Comparison of ENCODE assay signal across 9 mouse cellular contexts in genomic region chr5:111639476-111640287, GRCm38 (mm10).
A peak's percentile ranks its signal among the peaks of the same experiment; 100 is the strongest.
DNase-seq lines count a peak whose midpoint lies in the region; ATAC-seq and TF ChIP-seq lines count a peak whose summit lies in the region.
"Had no signal": no experiment of that assay in that cellular context is flagged by ENCODE, and none has a peak within 500 bp of the region (broad histone marks: within the 10 kb centered on the region; RNA-seq: fewer than 3 reads in every experiment).

No protein-coding gene starts in this region.

- TF ChIP-seq CTCF in midbrain, postnatal 0 days (IDR thresholded peaks at IDR 0.05), result no peak

- no peak for ATAC-seq in kidney, embryonic 15.5 days (replicated peaks; ENCODE audit: low FRiP score)
- ATAC-seq in intestine, embryonic 14.5 days (replicated peaks; ENCODE audit: low FRiP score, low TSS enrichment, low read depth), result 0 out of 2 replicates have a peak, but pooled peaks have one; percentile 11
- ATAC-seq in midbrain, postnatal 0 days (ENCODE audit: low FRiP score), result no peak
- ATAC-seq in CD4-positive, CD25-positive, alpha-beta regulatory T cell, adult 4 months, result no peak
- no peak for ATAC-seq in megakaryocyte-erythroid progenitor cell, adult 5-6 weeks (replicated peaks; ENCODE audit: low FRiP score, low TSS enrichment, poor library complexity, severe bottlenecking)

- peak overlapping the region; percentile 47 for H3K4me2 ChIP-seq in kidney, embryonic 15.5 days
- peak overlapping the region; percentile 45 for H3K4me2 ChIP-seq in intestine, embryonic 14.5 days (ENCODE audit: low read length)
- H3K4me2 ChIP-seq in midbrain, postnatal 0 days (ENCODE audit: low read depth, low read length, poor library complexity, severe bottlenecking), result peak overlapping the region; percentile 20; the same call in 1 of the 2 replicates

- no peak overlapping the region for H3K9ac ChIP-seq in kidney, embryonic 15.5 days
- peak overlapping the region; percentile 1; the same call in 1 of the 2 replicates for H3K9ac ChIP-seq in intestine, embryonic 14.5 days (ENCODE audit: low read length)
- H3K9ac ChIP-seq in midbrain, postnatal 0 days (replicated peaks; ENCODE audit: low read length, poor library complexity, severe bottlenecking), result no peak overlapping the region

- DNase-seq in kidney, adult 8-10 months, result no peak
- DNase-seq in forebrain, embryonic 10.5 days (ENCODE audit: extremely low spot score, low spot score), result no peak
- no peak for DNase-seq in intestine, embryonic 14.5 days (ENCODE audit: low spot score)
- no peak for DNase-seq in midbrain, postnatal 0 days (ENCODE audit: low spot score)
- no peak for DNase-seq in layer of hippocampus, postnatal 10 days (ENCODE audit: low spot score in 2 of 2)

- no peaks in the 10 kb centered on the region for H3K9me3 ChIP-seq in kidney, embryonic 15.5 days (replicated peaks)
- H3K9me3 ChIP-seq in forebrain, embryonic 10.5 days, result peaks cover 3% of the 10 kb centered on the region; the same call in 1 of the 2 replicates
- H3K9me3 ChIP-seq in intestine, embryonic 14.5 days (ENCODE audit: control insufficient read depth, low read length), result no peaks in the 10 kb centered on the region
- no peaks in the 10 kb centered on the region for H3K9me3 ChIP-seq in midbrain, postnatal 0 days (ENCODE audit: low read length)

- H3K4me1 ChIP-seq in kidney, embryonic 15.5 days, result peaks cover 28% of the 10 kb centered on the region
- peaks cover 52% of the 10 kb centered on the region for H3K4me1 ChIP-seq in forebrain, embryonic 10.5 days
- peaks cover 14% of the 10 kb centered on the region for H3K4me1 ChIP-seq in intestine, embryonic 14.5 days (replicated peaks; ENCODE audit: control insufficient read depth, insufficient read depth, low read length)
- peaks cover 16% of the 10 kb centered on the region; the same call in 1 of the 2 replicates for H3K4me1 ChIP-seq in midbrain, postnatal 0 days (ENCODE audit: insufficient read depth, low read length)

- H3K36me3 ChIP-seq in kidney, embryonic 15.5 days, result no peaks in the 10 kb centered on the region
- H3K36me3 ChIP-seq in forebrain, embryonic 10.5 days (replicated peaks), result no peaks in the 10 kb centered on the region
- no peaks in the 10 kb centered on the region for H3K36me3 ChIP-seq in intestine, embryonic 14.5 days (ENCODE audit: control insufficient read depth, insufficient read depth, low read length)
- no peaks in the 10 kb centered on the region for H3K36me3 ChIP-seq in midbrain, postnatal 0 days (ENCODE audit: insufficient read depth, low read length)
- H3K36me3 ChIP-seq: G1E had no signal

- peak overlapping the region; percentile 17 for H3K4me3 ChIP-seq in kidney, embryonic 15.5 days (replicated peaks)
- peak overlapping the region; percentile 44 for H3K4me3 ChIP-seq in forebrain, embryonic 10.5 days
- no peak overlapping the region for H3K4me3 ChIP-seq in intestine, embryonic 14.5 days (ENCODE audit: low read depth, low read length)
- no peak overlapping the region for H3K4me3 ChIP-seq in midbrain, postnatal 0 days (ENCODE audit: low read depth, low read length)

- H3K27me3 ChIP-seq in kidney, embryonic 15.5 days, result peaks cover 46% of the 10 kb centered on the region
- peaks cover 52% of the 10 kb centered on the region for H3K27me3 ChIP-seq in forebrain, embryonic 10.5 days (ENCODE audit: poor library complexity, severe bottlenecking)
- H3K27me3 ChIP-seq in intestine, embryonic 14.5 days (replicated peaks; ENCODE audit: control insufficient read depth, insufficient read depth, low read length), result no peaks in the 10 kb centered on the region
- no peaks in the 10 kb centered on the region for H3K27me3 ChIP-seq in midbrain, postnatal 0 days (ENCODE audit: insufficient read depth, low read length)

- peak overlapping the region; percentile 39; the same call in 1 of the 2 replicates for H3K27ac ChIP-seq in kidney, embryonic 15.5 days
- H3K27ac ChIP-seq in forebrain, embryonic 10.5 days, result peak overlapping the region; percentile 78
- H3K27ac ChIP-seq in intestine, embryonic 14.5 days (ENCODE audit: low read depth), result no peak overlapping the region
- no peak overlapping the region for H3K27ac ChIP-seq in midbrain, postnatal 0 days (ENCODE audit: low read depth, low read length)

- WGBS in kidney, embryonic 15.5 days, result 4% methylated on average over 29 of the region's 29 CpGs
- WGBS in forebrain, embryonic 10.5 days, result 10% methylated on average over 29 of the region's 29 CpGs
- 4% methylated on average over 28 of the region's 29 CpGs for WGBS in intestine, embryonic 14.5 days
- WGBS in midbrain, postnatal 0 days, result 11% methylated on average over 29 of the region's 29 CpGs

Comparison
In these comparisons a context has a peak if more than half of its experiments do, and no peak if none do; other contexts are left out.
1. H3K27ac ChIP-seq: peak in kidney, embryonic 15.5 days (single experiment) and forebrain, embryonic 10.5 days (single experiment); none in intestine, embryonic 14.5 days (single experiment) and midbrain, postnatal 0 days (single experiment).
2. H3K4me3 ChIP-seq: peak in kidney, embryonic 15.5 days (single experiment) and forebrain, embryonic 10.5 days (single experiment); none in intestine, embryonic 14.5 days (single experiment) and midbrain, postnatal 0 days (single experiment).
3. Peak in every context shown above with its lines, with median percentiles within 50 percentile points of each other: H3K4me2 ChIP-seq.